Mouse (Mus musculus) layer of hippocampus, adult 11-12 months (tissue): ENCODE measurements around the gene Akap14.
A peak's percentile ranks its signal among the peaks of the same experiment; 100 is the strongest.
"Not testable (repeated sequence)": the region's sequence is repeated elsewhere in the genome, so short reads cannot be mapped to it uniquely, and the experiment has no call there.

Source experiments
- DNase-seq: peaks from one replicate; pipeline ENCODE4 v3.0.0; 2022; ENCODE audit warnings: low spot score

Akap14 gene

GRCm38 (mm10) chrX:37168742-37169141 is at the start of gene Akap14:
Akap14 (minus strand) TSS chrX:37168842.
- DNase-seq = no peak

DNA sequence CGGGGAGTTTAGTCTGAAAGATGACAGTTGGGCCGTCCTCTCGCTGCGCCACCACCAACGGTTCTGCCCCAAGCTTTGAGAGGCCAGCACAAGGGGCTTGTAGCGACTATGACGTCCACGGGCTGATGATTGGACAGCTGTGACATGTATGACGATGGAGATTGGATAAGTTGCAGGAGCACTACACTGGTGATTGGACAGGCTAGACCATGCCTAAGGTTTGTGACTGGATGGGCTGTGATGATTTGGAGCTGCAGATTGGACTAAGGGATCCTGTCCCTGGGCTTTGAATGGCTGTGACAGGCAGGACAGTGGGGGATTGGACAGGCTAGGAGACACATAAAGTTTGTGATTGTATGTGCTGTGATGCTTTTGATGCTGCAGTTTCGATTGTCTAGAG is 42.3 kb upstream of the Akap14 start, which contains the start of gene Gm9:
Gene Gm9, minus strand, starts transcription at position 101 of the 400 bp plus-strand sequence.
- no peak for DNase-seq

- DNase-seq = no peak
Observed at GRCm38 (mm10) chrX:37198676-37199075, 30.0 kb upstream of the Akap14 start.

DNA sequence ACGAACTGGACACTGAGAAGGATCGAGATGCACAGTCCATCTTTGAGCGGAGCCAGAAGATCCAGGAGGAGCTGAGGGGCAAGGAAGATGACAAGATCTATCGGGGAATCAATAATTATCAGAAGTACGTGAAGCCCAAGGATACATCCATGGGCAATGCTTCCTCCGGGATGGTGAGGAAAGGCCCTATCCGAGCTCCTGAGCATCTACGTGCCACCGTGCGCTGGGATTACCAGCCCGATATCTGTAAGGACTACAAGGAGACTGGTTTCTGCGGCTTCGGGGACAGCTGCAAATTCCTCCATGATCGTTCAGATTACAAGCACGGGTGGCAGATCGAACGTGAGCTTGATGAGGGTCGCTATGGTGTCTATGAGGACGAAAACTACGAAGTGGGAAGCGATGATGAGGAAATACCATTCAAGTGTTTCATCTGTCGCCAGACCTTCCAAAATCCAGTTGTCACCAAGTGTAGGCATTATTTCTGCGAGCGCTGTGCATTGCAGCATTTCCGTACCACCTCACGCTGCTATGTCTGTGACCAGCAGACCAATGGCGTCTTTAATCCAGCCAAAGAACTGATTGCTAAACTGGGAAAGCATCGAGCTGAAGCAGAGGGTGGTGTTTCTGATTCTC is 23.2 kb upstream of the Akap14 start:
- DNase-seq = no peak

GRCm38 (mm10) chrX:37191105-37191743 is 22.6 kb upstream of the Akap14 start, which contains the start of the genes Ndufa1 and Rnf113a1:
Ndufa1 (minus strand) TSS chrX:37191163.
Rnf113a1 (plus strand) TSS chrX:37191245.
- DNase-seq = peak; percentile 73

- no peak for DNase-seq
Observed at GRCm38 (mm10) chrX:37190755-37191104, 22.1 kb upstream of the Akap14 start.

DNA sequence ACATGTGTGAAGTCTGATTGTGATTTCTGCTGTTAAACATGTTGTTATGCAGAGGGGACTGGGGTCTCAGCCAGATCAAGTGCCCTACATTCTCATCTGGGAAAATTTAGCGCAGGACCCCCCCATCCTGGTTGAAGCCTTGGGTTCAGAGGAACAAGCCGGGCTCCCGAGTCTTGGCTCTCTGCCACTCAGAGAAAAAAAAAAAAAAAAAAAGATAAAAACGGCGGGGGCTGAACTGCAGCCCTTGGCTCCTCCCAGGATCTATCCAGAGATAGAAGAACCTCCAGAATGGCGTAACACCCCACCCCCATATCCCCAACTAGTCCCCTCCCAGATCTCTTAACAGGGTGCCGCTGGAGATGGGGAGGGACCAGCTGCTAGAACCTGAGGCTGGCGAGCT is 15.8 kb upstream of the Akap14 start:
- not testable (repeated sequence) for DNase-seq

GRCm38 (mm10) chrX:37167085-37167484 is 1.6 kb downstream of the Akap14 start:
- peak; percentile 10 for DNase-seq

GRCm38 (mm10) chrX:37163115-37163514 is 5.5 kb downstream of the Akap14 start:
- DNase-seq = no peak

DNA sequence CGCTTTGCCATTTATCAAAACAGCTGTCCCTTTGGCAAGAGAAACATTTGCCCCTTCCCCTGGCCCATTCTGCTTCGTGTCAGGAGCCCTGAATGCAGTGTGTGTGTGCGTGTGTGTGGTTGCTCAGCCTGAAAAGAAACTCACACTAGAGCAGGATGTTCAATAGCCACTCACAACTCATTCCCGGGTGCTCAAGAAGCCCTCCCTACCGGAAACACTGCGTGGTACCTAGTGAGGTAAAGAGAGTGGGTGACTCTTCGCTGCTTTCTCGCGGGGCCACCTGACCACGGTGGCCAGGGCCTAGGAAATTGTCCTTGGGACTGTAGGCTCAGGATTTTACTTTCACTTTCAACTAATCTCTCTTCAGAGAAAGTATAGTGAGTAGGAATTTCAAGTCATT is 7.5 kb downstream of the Akap14 start:
- no peak for DNase-seq

DNA sequence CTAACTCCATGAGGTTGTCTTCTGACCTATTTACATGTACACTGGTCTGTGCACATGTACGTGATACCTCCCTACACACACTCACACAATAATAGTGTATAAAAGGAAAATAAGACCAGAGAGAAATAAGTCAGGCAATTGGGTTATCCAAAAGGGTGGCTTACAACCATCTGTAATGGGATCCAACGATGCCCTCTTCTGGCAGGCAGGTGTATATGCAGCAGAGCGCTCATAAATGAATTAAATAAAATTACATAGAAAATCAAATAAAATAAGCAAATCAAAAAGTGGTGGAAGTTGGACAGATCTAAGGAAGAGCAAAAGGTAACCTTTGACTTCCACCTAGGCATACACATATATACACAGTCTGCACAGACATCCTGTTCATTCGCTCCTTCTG is 10.8 kb downstream of the Akap14 start:
- DNase-seq = no peak

- DNase-seq = no peak
Observed at GRCm38 (mm10) chrX:37144954-37145353, 23.7 kb downstream of the Akap14 start.

DNA sequence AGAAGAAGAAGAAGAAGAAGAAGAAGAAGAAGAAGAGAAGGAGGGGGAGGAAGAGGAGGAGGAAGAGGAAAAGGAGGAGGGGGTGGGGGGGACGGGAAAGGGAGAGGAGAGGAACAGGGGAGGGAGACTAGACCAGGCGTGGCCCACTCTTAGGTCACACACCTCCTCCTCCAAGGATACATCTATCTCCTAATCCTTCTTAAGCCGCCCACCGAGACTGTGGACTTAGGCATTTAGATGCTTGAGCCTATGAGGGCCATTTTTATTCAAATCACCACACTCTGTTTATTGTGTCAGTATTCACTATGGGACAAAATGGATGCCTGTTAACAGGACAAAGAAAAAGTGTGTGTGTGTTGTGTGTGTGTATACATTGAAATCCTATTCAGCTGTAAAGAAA is 24.1 kb downstream of the Akap14 start:
- not testable (repeated sequence) for DNase-seq

DNA sequence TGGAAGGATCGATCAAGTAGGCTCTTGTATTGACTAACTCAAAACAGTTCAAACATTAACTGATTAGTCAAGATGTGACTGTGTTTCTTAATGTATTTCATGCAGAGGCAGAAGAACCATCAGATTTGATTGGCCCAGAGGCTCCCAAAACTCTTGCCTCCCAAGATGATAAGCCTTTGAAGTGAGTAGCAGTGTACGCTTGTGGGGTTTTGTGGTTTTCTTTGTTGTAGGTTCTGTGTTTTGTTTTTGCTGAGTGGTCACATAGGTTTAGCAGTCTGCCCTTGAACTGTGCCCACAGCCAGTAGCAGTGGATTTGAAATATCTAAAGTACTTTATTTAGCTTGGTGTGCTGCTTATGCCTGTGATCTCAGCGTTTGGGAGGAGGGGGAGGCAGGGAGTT is 26.9 kb downstream of the Akap14 start:
- no peak for DNase-seq

DNA sequence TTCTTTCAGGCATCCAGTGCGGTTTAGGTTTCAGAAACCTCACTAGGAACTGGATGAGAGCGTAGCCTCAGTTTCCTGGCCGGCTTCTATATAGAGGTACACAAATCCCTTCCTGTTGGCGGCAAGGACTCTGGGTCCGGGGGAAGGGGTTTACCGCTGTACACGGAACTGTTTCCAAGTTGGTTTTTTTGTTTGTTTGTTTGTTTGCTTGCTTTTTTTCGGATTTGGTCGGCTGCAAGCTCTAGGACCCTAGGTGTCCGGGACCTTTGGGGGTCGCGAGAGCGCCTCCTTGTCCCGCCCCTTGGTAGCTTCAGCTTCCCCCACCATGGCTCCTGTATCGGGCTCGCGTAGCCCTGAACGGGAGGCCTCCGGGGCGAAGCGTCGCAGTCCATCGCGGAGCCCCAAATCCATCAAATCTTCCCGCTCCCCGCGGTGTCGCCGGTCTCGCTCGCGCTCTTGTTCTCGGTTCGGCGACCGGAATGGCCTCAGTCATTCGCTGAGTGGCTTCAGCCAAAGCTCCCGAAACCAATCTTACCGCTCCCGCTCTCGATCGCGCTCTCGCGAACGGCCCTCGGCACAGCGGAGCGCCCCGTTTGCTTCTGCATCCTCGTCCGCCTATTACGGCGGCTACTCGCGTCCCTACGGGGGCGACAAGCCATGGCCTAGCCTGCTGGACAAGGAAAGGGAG is 41.8 kb downstream of the Akap14 start, which contains the start of gene Nkap:
Gene Nkap, plus strand, starts transcription at position 125 of the 688 bp plus-strand sequence.
- peak; percentile 73 for DNase-seq

DNA sequence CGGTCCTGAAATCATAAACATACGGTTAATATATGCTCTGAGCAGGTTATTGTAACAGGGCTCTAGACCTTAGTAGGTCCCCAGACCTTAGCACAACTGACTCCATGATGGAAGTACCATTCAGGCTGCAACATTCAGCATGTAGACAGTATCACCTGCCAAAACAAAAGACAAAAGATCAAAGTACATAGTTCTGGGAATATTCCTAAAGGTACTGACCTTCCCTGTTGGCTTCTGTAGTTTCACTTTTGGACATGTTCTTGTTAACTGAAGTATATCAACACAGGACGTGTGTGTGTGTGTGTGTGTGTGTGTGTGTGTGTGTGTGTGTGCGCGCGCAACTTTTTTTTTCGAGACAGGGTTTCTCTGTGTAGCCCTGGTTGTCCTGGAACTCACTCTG is 43.1 kb downstream of the Akap14 start:
- no peak for DNase-seq

GRCm38 (mm10) chrX:37120212-37120611 is 48.4 kb downstream of the Akap14 start:
- DNase-seq = no peak

DNA sequence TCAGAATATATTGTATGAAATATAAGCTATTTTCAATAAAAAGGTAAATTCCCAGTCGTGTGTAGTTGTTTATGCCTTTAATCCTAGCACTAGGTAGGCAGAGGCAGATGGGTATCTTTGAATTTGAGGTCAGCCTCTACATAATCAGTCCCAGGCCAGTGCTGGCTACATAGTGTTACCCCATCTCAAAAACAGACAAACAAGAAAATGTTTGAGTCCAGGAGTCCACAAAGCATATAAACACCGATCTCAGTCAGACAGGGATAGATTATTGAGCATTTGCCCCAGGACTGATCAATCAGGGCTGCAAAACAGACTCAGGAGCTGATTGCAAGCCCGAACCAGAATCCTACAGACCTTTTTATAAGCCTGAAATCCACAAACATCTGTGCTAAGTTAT is 49.1 kb downstream of the Akap14 start:
- DNase-seq = no peak

- DNase-seq = no peak
Observed at GRCm38 (mm10) chrX:37117085-37117484, 51.6 kb downstream of the Akap14 start.

- DNase-seq = no peak
Observed at GRCm38 (mm10) chrX:37110881-37111193, 57.8 kb downstream of the Akap14 start.

DNA sequence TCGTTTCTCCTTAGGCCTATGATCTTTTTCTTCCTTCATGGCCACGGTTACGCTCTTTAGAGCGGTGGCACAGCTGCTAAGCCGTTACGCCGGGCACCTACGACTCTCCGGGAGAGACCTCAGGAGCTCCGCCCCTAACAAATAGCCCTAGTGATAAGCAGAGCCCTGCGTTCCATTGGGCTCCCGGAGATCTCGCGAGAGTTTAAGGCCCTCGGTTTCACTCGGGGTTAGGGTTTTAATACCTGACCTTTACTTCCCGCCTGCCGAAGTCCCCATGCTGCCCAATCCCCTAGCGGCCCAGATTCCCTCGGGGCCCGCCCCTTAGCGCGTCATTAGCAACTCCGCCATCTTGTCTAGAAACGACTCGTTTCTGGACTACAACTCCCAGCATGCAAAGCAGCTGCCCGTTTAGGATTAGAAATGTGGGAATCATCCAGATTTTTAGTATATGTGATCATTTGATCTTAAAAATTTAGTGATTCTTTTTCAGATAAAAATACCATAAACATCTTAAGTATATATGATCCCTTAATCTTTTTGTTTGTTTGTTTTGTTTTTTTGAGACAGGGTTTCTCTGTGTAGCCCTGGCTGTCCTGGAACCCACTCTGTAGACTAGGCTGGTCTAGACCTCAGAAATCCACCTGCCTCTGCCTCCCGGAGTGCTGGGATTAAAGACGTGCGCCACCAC is 58.3 kb downstream of the Akap14 start, which contains the start of gene Upf3b:
Gene Upf3b, minus strand, starts transcription at position 130 of the 688 bp plus-strand sequence.
- DNase-seq = peak; percentile 93

GRCm38 (mm10) chrX:37109526-37110192 is 59.0 kb downstream of the Akap14 start:
- DNase-seq = no peak
